Mouse (Mus musculus) liver, adult 2 months (tissue): ENCODE measurements around the gene Gm28230. TPM values are rescaled to one million over a fixed set of nuclear protein-coding genes. Genes with fewer than 3 reads are reported as not detected.
A peak's percentile ranks its signal among the peaks of the same experiment; 100 is the strongest.

Experiments used
- DNase-seq: peaks from one replicate; pipeline ENCODE4 v3.0.0-alpha.2; 2011; ENCODE audit warnings: low read depth, low spot score; ENCODE audit errors: extremely low read depth
- H3K27ac ChIP-seq: fragments of 200-500 bp; replicated peaks from 2 replicates; pipeline ENCODE4 v1.5.1; 2012; ENCODE audit warnings: low read depth, mild to moderate bottlenecking, control low read depth, inconsistent platforms, low read length; ENCODE audit not compliant: insufficient read depth
- H3K27me3 ChIP-seq: fragments of 200-500 bp; 2 replicates; pipeline ENCODE4 v1.6.1; 2012; ENCODE audit warnings: mild to moderate bottlenecking, moderate library complexity, low read length, inconsistent platforms; ENCODE audit not compliant: control insufficient read depth, insufficient read depth
- H3K36me3 ChIP-seq: fragments of 200-500 bp; 2 replicates; pipeline ENCODE4 v1.6.1; 2012; ENCODE audit warnings: low read length, inconsistent platforms; ENCODE audit not compliant: control insufficient read depth, insufficient read depth
- H3K4me1 ChIP-seq: fragments of 200-500 bp; 2 replicates; pipeline ENCODE4 v1.6.1; 2011; ENCODE audit warnings: low read length; ENCODE audit not compliant: control insufficient read depth, insufficient read depth
- H3K4me3 ChIP-seq: fragments of 200-500 bp; 2 replicates; pipeline ENCODE4 v1.5.1; 2011; ENCODE audit warnings: low read depth, mild to moderate bottlenecking, control low read depth, low read length, moderate library complexity; ENCODE audit not compliant: insufficient read depth
- H3K79me2 ChIP-seq: fragments of 200-500 bp; 2 replicates; pipeline ENCODE4 v1.6.1; 2012; ENCODE audit warnings: inconsistent platforms, mild to moderate bottlenecking, low read length, moderate library complexity; ENCODE audit not compliant: control insufficient read depth, insufficient read depth
- H3K9ac ChIP-seq: fragments of 200-500 bp; 2 replicates; pipeline ENCODE4 v1.6.1; 2012; ENCODE audit warnings: low read depth, mild to moderate bottlenecking, control low read depth, inconsistent platforms, low read length
- CTCF ChIP-seq: fragments of 200-500 bp; IDR thresholded peaks from 2 replicates; pipeline ENCODE4 v1.5.1; 2011; ENCODE audit warnings: low read depth, low read length, control low read depth
- POLR2A ChIP-seq: fragments of 200-500 bp; IDR thresholded peaks from 2 replicates; pipeline ENCODE4 v1.6.1; 2011; ENCODE audit warnings: low read length, control low read depth; ENCODE audit not compliant: insufficient read depth; ENCODE audit errors: extremely low read depth
- WGBS: fragments of 180-500 bp; shearing (Covaris S2); methylation state at CpG from one replicate; pipeline ENCODE4 v1.1.7; 2018; 5-methylcytosine and 5-hydroxymethylcytosine counted together
- polyA plus RNA-seq: library from polyadenylated mRNA; depleted of rRNA; stranded (reverse); fragments of >200 nt; gene quantifications from 2 replicates; pipeline ENCODE4 v1.2.3, GENCODE M21; 2012
- total RNA-seq: library from RNA; depleted of rRNA; stranded (reverse); fragments of >200 nt; gene quantifications from 2 replicates; pipeline ENCODE4 v1.2.3, GENCODE M21; 2014

The Gm28230 gene
- total and polyA plus RNA-seq, 2 experiments = not detected

- no peak overlapping the region for H3K27ac ChIP-seq
- H3K4me1 ChIP-seq = no peaks in the 10 kb centered on the region; the same call in 1 of the 2 replicates
- 18% methylated on average over 4 of the region's 4 CpGs for WGBS
- no peak for TF ChIP-seq CTCF
- H3K79me2 ChIP-seq = no peaks in the 10 kb centered on the region
- no peak for DNase-seq
- no peak overlapping the region for H3K9ac ChIP-seq
- no peak overlapping the region for H3K4me3 ChIP-seq
- no peaks in the 10 kb centered on the region for H3K36me3 ChIP-seq
- H3K27me3 ChIP-seq = peaks cover 50% of the 10 kb centered on the region
Measured at GRCm38 (mm10) chr2:74685059-74685603, 41.4 kb upstream of the Gm28230 start.

DNA sequence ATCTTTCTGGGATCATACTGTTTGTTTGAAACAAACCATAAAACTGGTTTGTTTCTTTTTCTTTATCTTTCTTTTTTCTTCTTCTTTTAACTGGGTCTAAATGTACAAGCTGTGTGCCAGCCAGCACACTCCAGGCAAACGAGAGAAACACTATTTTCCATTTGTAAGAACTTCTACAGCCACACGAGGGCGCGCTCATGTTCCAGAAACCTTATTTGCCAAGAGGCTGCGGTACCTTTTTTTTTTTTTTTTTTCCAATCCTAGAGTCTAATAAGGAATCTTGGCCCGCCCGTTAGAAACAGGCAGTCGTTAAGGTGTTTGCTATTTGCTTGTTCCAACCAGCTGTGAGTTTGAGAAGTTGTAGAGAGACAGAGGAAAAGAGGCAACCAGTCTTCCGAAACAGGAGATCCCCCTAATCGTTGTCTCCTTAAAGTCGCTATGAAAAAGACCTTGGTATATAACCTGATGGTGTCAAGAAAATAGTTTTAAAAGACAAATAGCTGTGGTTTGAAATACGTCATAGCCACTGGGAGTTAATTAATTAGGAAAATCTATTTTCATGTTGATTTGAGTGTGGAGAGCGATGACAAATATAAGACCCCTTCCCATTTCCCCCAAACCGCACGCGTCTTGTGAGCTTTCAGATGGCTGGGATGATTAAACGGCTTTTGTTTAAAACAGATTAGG lies 40.1 kb upstream of the Gm28230 start:
- WGBS = 12% methylated on average over 17 of the region's 17 CpGs

DNA sequence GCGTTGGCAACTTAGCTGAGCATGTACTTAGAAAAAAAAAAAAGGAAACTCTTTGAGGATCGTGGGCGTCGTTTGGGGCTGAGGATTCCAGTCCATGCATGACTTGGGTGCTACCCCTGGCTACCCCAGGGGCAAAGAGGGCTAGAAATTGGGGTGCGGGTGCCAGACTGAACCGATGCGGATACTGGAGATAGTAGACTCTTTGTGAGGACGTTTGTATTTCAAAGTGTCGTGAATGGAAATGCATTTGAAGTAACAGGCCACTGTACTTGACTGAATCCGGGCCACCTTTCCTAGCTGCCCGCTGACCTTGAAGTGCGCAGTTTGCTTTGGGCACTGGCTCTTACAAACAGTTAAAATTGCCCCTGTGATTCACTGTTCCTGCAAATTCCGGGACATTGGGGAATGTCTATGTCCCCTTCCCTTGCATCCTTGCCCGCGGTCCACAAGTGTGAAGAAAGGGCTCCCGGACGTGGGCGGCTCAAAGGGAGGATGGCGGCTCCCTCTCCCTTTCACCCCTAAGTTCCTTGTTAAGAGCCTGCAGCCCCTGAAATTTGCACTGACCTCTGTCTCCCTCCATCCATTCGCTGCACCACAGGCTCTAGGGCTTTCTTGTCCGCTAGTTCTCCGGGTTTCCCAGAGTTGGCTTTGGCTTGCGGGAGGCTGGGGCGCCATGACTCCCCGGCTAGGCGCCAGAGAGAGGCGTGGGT lies 39.4 kb upstream of the Gm28230 start:
- 4% methylated on average over 27 of the region's 27 CpGs for WGBS
- no peaks in the 10 kb centered on the region for H3K36me3 ChIP-seq
- H3K4me1 ChIP-seq = no peaks in the 10 kb centered on the region; the same call in 1 of the 2 replicates
- no peaks in the 10 kb centered on the region for H3K79me2 ChIP-seq
- no peak overlapping the region for H3K27ac ChIP-seq
- peaks cover 48% of the 10 kb centered on the region for H3K27me3 ChIP-seq
- no peak overlapping the region for H3K4me3 ChIP-seq
- H3K9ac ChIP-seq = no peak overlapping the region
- DNase-seq = no peak
- no peak for TF ChIP-seq CTCF
- TF ChIP-seq POLR2A = no peak

More for the DNA sequence above, 40.1 kb upstream of the Gm28230 start:
- Histone ChIP-seq H3K27me3 (peaks cover 49% of the 10 kb centered on the region), H3K9ac (no peak overlapping the region), H3K4me1 (no peaks in the 10 kb centered on the region; the same call in 1 of the 2 replicates), H3K4me3 (no peak overlapping the region), H3K27ac (no peak overlapping the region), H3K36me3 (no peaks in the 10 kb centered on the region), H3K79me2 (no peaks in the 10 kb centered on the region)
- TF ChIP-seq POLR2A (no peak), CTCF (peak; percentile 41; the same call in 1 of the 2 replicates)
- peak; percentile 52 for DNase-seq

- Histone ChIP-seq H3K9ac (no peak overlapping the region), H3K79me2 (no peaks in the 10 kb centered on the region), H3K4me3 (no peak overlapping the region), H3K4me1 (no peaks in the 10 kb centered on the region), H3K36me3 (no peaks in the 10 kb centered on the region), H3K27me3 (peaks cover 48% of the 10 kb centered on the region), H3K27ac (no peak overlapping the region)
- TF ChIP-seq CTCF (no peak), POLR2A (no peak)
- WGBS = 5% methylated on average over 31 of the region's 31 CpGs
- DNase-seq = no peak
Measured at GRCm38 (mm10) chr2:74687698-74688555, 38.6 kb upstream of the Gm28230 start.

DNA sequence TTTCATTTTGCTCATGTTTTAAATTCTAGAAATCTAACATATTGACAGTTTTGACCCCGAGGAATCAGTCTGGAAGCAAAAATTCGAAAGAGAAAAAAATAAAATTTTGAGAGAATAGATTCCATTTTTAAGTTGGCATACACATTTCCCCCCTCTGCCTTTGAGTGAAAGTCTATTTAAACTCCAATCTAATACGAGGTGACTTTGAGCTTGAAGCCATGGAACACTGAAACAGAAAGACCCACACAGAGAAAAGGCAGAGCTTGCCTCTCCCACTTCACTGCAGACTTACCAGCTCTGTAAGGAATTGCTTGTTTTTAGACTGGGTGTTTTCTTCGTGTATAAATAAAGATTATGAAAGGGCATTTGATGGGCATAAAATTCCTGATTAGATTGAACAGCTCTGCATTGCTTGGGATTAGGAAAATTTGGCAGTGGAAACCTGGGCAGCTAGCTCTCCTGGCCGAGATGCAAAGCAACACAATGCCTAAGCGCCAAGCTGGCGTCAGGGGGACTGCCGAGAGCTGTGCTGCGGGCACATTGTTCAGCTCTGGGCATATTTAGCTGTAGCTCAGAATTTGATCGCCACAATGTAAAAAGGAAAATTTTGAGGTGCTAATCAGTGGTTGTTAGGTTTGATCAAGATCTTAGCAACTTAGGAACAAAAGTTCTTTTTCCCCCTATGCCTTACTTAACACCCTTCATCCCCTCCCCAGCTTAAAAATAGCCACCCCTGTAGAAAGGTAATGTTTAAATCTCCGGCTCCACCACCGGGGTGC lies 37.5 kb upstream of the Gm28230 start:
- H3K36me3 ChIP-seq = no peaks in the 10 kb centered on the region
- no peak for DNase-seq
- TF ChIP-seq POLR2A = no peak
- no peak for TF ChIP-seq CTCF
- no peak overlapping the region for H3K9ac ChIP-seq
- no peaks in the 10 kb centered on the region for H3K4me1 ChIP-seq
- H3K4me3 ChIP-seq = no peak overlapping the region
- WGBS = 7% methylated on average over 12 of the region's 12 CpGs
- no peaks in the 10 kb centered on the region for H3K79me2 ChIP-seq
- H3K27me3 ChIP-seq = peaks cover 46% of the 10 kb centered on the region
- no peak overlapping the region for H3K27ac ChIP-seq
